11 mouse cellular contexts compared by ENCODE assay signal in the genomic region with DNA sequence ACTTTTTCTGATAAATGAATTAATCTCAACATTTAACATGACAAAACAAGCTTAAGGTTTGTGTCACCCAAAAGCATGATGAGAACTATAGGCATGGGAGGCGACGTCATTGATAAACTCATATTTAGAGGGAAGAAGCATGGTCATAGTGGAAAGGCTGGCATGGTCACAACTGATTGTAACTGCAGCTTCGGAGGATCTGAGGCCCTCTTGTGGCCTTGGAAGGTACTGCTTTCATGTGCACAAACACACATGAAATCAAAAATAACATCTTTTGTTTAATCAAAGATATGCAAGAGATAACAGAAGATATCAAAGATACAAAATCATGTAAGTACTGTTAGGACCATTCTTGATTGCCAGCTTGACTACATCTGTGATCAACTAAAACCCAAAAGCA.
DNase-seq lines count a peak whose midpoint lies in the region; ATAC-seq and TF ChIP-seq lines count a peak whose summit lies in the region.
"Had no signal": no experiment of that assay in that cellular context is flagged by ENCODE, and none has a peak within 500 bp of the region (broad histone marks: within the 10 kb centered on the region; RNA-seq: fewer than 3 reads in every experiment).

No protein-coding gene starts in this region.

- intact Hi-C loops in gastrocnemius, adult 2 months (cut with DNase I) = no loop called here

- H3K27ac ChIP-seq in gastrocnemius, adult 2 months = no peak overlapping the region
- no peak overlapping the region for H3K27ac ChIP-seq in limb, embryonic 11.5 days (replicated peaks; ENCODE audit: low read depth, low read length)
- no peak overlapping the region for H3K27ac ChIP-seq in limb, embryonic 10.5 days
- H3K27ac ChIP-seq: embryonic facial prominence, embryonic 15.5 days; macrophage had no signal

- 70% methylated on average over 3 of the region's 3 CpGs for WGBS in limb, embryonic 11.5 days
- 69% methylated on average over 3 of the region's 3 CpGs for WGBS in limb, embryonic 10.5 days

- H3K9me3 ChIP-seq in limb, embryonic 11.5 days (ENCODE audit: control insufficient read depth, low read length) = no peaks in the 10 kb centered on the region
- H3K9me3 ChIP-seq in limb, embryonic 10.5 days (replicated peaks) = no peaks in the 10 kb centered on the region
- H3K9me3 ChIP-seq in E14TG2a.4 (ENCODE audit: low read length) = no peaks in the 10 kb centered on the region
- H3K9me3 ChIP-seq: embryonic facial prominence, embryonic 15.5 days had no signal

- no peak overlapping the region for H3K4me2 ChIP-seq in limb, embryonic 11.5 days (ENCODE audit: low read depth, severe bottlenecking)
- H3K4me2 ChIP-seq: embryonic facial prominence, embryonic 15.5 days; heart, embryonic 12.5 days had no signal

- H3K36me3 ChIP-seq in limb, embryonic 11.5 days (ENCODE audit: control insufficient read depth, insufficient read depth, low read length) = no peaks in the 10 kb centered on the region
- H3K36me3 ChIP-seq in limb, embryonic 10.5 days = no peaks in the 10 kb centered on the region
- no peaks in the 10 kb centered on the region for H3K36me3 ChIP-seq in E14TG2a.4 (ENCODE audit: insufficient read depth, low read length)
- H3K36me3 ChIP-seq: embryonic facial prominence, embryonic 15.5 days; heart, embryonic 12.5 days had no signal

- H3K9ac ChIP-seq in limb, embryonic 11.5 days (ENCODE audit: low read length) = no peak overlapping the region
- H3K9ac ChIP-seq: embryonic facial prominence, embryonic 15.5 days; heart, embryonic 12.5 days had no signal

- DNase-seq in gastrocnemius, adult 2 months = no peak
- no peak for DNase-seq in gastrocnemius, adult 18-20 months (ENCODE audit: low spot score)
- DNase-seq in limb, embryonic 11.5 days (ENCODE audit: low spot score) = peak; percentile 44
- no peak for DNase-seq in limb, embryonic 10.5 days (ENCODE audit: low spot score)
- DNase-seq in urinary bladder, postnatal 10 days (ENCODE audit: low spot score) = no peak

- no peaks in the 10 kb centered on the region for H3K27me3 ChIP-seq in limb, embryonic 11.5 days (ENCODE audit: control insufficient read depth, insufficient read depth, low read length)
- no peaks in the 10 kb centered on the region for H3K27me3 ChIP-seq in limb, embryonic 10.5 days (ENCODE audit: low read depth, poor library complexity, severe bottlenecking)
- H3K27me3 ChIP-seq in E14TG2a.4 (ENCODE audit: insufficient read depth, low read length) = no peaks in the 10 kb centered on the region
- H3K27me3 ChIP-seq: embryonic facial prominence, embryonic 15.5 days; heart, embryonic 12.5 days had no signal

- no peak overlapping the region for H3K4me3 ChIP-seq in gastrocnemius, adult 2 months
- no peak overlapping the region for H3K4me3 ChIP-seq in limb, embryonic 11.5 days (ENCODE audit: low read depth, low read length)
- H3K4me3 ChIP-seq in limb, embryonic 10.5 days = no peak overlapping the region
- H3K4me3 ChIP-seq in E14TG2a.4 (replicated peaks; ENCODE audit: low read length) = no peak overlapping the region
- H3K4me3 ChIP-seq: embryonic facial prominence, embryonic 15.5 days; heart, embryonic 12.5 days had no signal

- ATAC-seq in limb, embryonic 11.5 days (ENCODE audit: insufficient number of reproducible peaks, low FRiP score, low TSS enrichment, low read depth) = no peak
- ATAC-seq in common myeloid progenitor, adult 5-6 weeks (replicated peaks; ENCODE audit: low read depth, poor library complexity, severe bottlenecking) = 0 out of 2 replicates have a peak, but pooled peaks have one; percentile 29
- no peak for ATAC-seq in activated CD4-positive, CD25-positive, alpha-beta regulatory T cell, adult 4 months

- no peaks in the 10 kb centered on the region for H3K4me1 ChIP-seq in limb, embryonic 11.5 days (ENCODE audit: control insufficient read depth, insufficient read depth, low read length)
- peaks cover 3% of the 10 kb centered on the region; the same call in 1 of the 2 replicates for H3K4me1 ChIP-seq in limb, embryonic 10.5 days
- no peaks in the 10 kb centered on the region for H3K4me1 ChIP-seq in E14TG2a.4 (replicated peaks; ENCODE audit: low read depth, low read length)
- H3K4me1 ChIP-seq: embryonic facial prominence, embryonic 15.5 days; heart, embryonic 12.5 days had no signal

- peak; percentile 57 for TF ChIP-seq CTCF in gastrocnemius, adult 2 months (IDR thresholded peaks at IDR 0.05)
- TF ChIP-seq CTCF in E14TG2a.4 (conservative IDR thresholded peaks at IDR 0.05; ENCODE audit: low read length) = peak; percentile 76
